Mouse (Mus musculus): ENCODE results near the gene Dennd2a.

- TF ChIP-seq CTCF (IDR thresholded peaks at IDR 0.05; ENCODE audit: low read depth) (no peak), EP300 (optimal IDR thresholded peaks at IDR 0.05) (no peak)
Observed at GRCm38 (mm10) chr6:39434111-39434885, 123.4 kb downstream of the Dennd2a start.
